Mouse (Mus musculus) MEL (cell line): ENCODE data around the gene Gm49661.

Source experiments
- CTCF ChIP-seq, 3 experiments: IDR thresholded peaks in 2 of 3; conservative IDR thresholded peaks in 1 of 3; 2 replicates each; pipeline ENCODE4 v1.5.1; 2011 to 2012; ENCODE audit warnings: low read length in 3 of 3, low read depth in 2 of 3, mild to moderate bottlenecking in 2 of 3, improper control_type of control experiment in 1 of 3, inconsistent platforms in 1 of 3, mixed read lengths in 1 of 3, moderate library complexity in 1 of 3; ENCODE audit not compliant: control insufficient read depth in 1 of 3, insufficient read depth in 1 of 3, poor library complexity in 1 of 3, severe bottlenecking in 1 of 3
- ELF1 ChIP-seq: IDR thresholded peaks from 2 replicates; pipeline ENCODE4 v1.6.1; 2014; ENCODE audit warnings: low read depth, mild to moderate bottlenecking, inconsistent platforms, low read length, improper control_type of control experiment, moderate library complexity
- EP300 ChIP-seq, 2 experiments: IDR thresholded peaks; 2 replicates each; pipeline ENCODE4 v1.6.1; 2011; ENCODE audit warnings: improper control_type of control experiment in 2 of 2, low read length in 2 of 2, low read depth in 1 of 2, mild to moderate bottlenecking in 1 of 2
- ETS1 ChIP-seq: IDR thresholded peaks from 2 replicates; pipeline ENCODE4 v1.6.1; 2012; ENCODE audit warnings: low read depth, mild to moderate bottlenecking, inconsistent platforms, low read length, improper control_type of control experiment, moderate library complexity
- HCFC1 ChIP-seq: IDR thresholded peaks from 2 replicates; pipeline ENCODE4 v1.6.1; 2012; ENCODE audit warnings: low read depth, mild to moderate bottlenecking, inconsistent platforms, low read length, improper control_type of control experiment, moderate library complexity
- MAX ChIP-seq: IDR thresholded peaks from 2 replicates; pipeline ENCODE4 v1.6.1; 2011; ENCODE audit warnings: low read length, improper control_type of control experiment
- MAZ ChIP-seq: IDR thresholded peaks from 2 replicates; pipeline ENCODE4 v1.6.1; 2012; ENCODE audit warnings: low read depth, mild to moderate bottlenecking, inconsistent platforms, low read length, improper control_type of control experiment
- NELFE ChIP-seq: IDR thresholded peaks from 2 replicates; pipeline ENCODE4 v1.6.1; 2011; ENCODE audit warnings: low read depth, low read length, improper control_type of control experiment
- POLR2A ChIP-seq, 2 experiments: IDR thresholded peaks; 2 replicates each; pipeline ENCODE4 v1.6.1; 2011 to 2012; ENCODE audit warnings: low read length in 2 of 2, mild to moderate bottlenecking in 2 of 2, control low read depth in 1 of 2, improper control_type of control experiment in 1 of 2, low read depth in 1 of 2, moderate library complexity in 1 of 2; ENCODE audit not compliant: control insufficient read depth in 1 of 2, insufficient read depth in 1 of 2, poor library complexity in 1 of 2
- SMC3 ChIP-seq: IDR thresholded peaks from 2 replicates; pipeline ENCODE4 v1.6.1; 2011; ENCODE audit warnings: low read depth, low read length, improper control_type of control experiment
- TAL1 ChIP-seq: IDR thresholded peaks from 2 replicates; pipeline ENCODE4 v1.6.1; 2012; ENCODE audit warnings: mild to moderate bottlenecking, inconsistent platforms, low read length, moderate library complexity, mixed read lengths
- TCF12 ChIP-seq: IDR thresholded peaks from 2 replicates; pipeline ENCODE4 v1.6.1; 2014; ENCODE audit warnings: low read depth, mild to moderate bottlenecking, inconsistent platforms, low read length, improper control_type of control experiment, moderate library complexity
- USF1 ChIP-seq: IDR thresholded peaks from 2 replicates; pipeline ENCODE4 v1.6.1; 2014; ENCODE audit warnings: low read depth, mild to moderate bottlenecking, inconsistent platforms, low read length, improper control_type of control experiment, moderate library complexity
- ZKSCAN1 ChIP-seq: IDR thresholded peaks from 2 replicates; pipeline ENCODE4 v1.6.1; 2012; ENCODE audit warnings: low read depth, mild to moderate bottlenecking, inconsistent platforms, low read length, improper control_type of control experiment, moderate library complexity

DNA sequence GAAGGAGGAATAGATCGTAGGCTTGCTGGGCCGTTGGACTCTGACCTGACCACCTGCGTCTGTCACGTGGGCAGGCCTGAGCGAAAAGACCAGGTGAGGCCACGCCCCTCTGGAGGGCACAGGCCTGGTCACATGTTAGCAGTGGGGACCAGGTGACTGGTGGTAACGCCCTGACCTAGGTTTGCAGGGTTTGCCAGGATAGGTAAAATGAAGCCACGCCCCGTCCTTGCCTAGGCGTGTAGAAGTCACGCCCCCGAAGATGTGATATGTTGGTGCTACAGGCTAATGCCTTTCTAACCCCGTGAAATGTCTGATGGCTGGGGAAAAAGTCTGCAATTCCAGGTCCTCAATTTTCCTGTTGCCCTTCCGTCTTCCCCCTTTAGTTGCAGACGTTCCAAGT lies 21.6 kb upstream of the Gm49661 start:
- TF ChIP-seq TAL1 = no peak
- no peak for TF ChIP-seq CTCF (IDR thresholded peaks at IDR 0.05 in 2 of 3, conservative IDR thresholded peaks at IDR 0.05 in 1 of 3; ENCODE audit: control insufficient read depth in 1 of 3, insufficient read depth in 1 of 3, low read depth in 2 of 3, low read length in 3 of 3, poor library complexity in 1 of 3, severe bottlenecking in 1 of 3)
- no peak for TF ChIP-seq EP300 (IDR thresholded peaks at IDR 0.05; ENCODE audit: low read depth in 1 of 2, low read length in 2 of 2)
- 0 out of 2 replicates have a peak, but pooled peaks have one; percentile 4 for TF ChIP-seq USF1
- TF ChIP-seq POLR2A (IDR thresholded peaks at IDR 0.05; ENCODE audit: control insufficient read depth in 1 of 2, insufficient read depth in 1 of 2, low read depth in 1 of 2, low read length in 2 of 2, poor library complexity in 1 of 2) = no peak
- no peak for TF ChIP-seq MAZ
- TF ChIP-seq HCFC1 = no peak
- TF ChIP-seq ELF1 = no peak
- TF ChIP-seq ETS1 = no peak
- TF ChIP-seq SMC3 = no peak
- no peak for TF ChIP-seq NELFE
- TF ChIP-seq MAX = no peak
- no peak for TF ChIP-seq TCF12
- no peak for TF ChIP-seq ZKSCAN1
